Mouse (Mus musculus) embryonic facial prominence, embryonic 13.5 days (tissue): ENCODE results near the gene Gsk3a. TPM values are rescaled to one million over a fixed set of nuclear protein-coding genes. Genes with fewer than 3 reads are reported as not detected.

Experiments used
- ATAC-seq: fragments of 200-750 bp; cut with Nextera tagmentation; 2 replicates; pipeline ENCODE4 v1.8.0; 2017; ENCODE audit warnings: low read depth; ENCODE audit not compliant: insufficient number of reproducible peaks, insufficient read depth, low FRiP score, low TSS enrichment
- H3K27ac ChIP-seq: fragments of 300-500 bp; sonication (generic); 2 replicates; pipeline ENCODE4 v1.5.1; 2015; ENCODE audit warnings: moderate library complexity, mild to moderate bottlenecking, inconsistent platforms
- H3K27me3 ChIP-seq: fragments of 300-500 bp; sonication (generic); 2 replicates; pipeline ENCODE4 v1.6.1; 2015; ENCODE audit warnings: mild to moderate bottlenecking, inconsistent platforms
- H3K36me3 ChIP-seq: fragments of 300-500 bp; sonication (generic); 2 replicates; pipeline ENCODE4 v1.6.1; 2015; ENCODE audit warnings: mild to moderate bottlenecking, inconsistent platforms
- H3K4me1 ChIP-seq: fragments of 300-500 bp; sonication (generic); 2 replicates; pipeline ENCODE4 v1.6.1; 2015; ENCODE audit warnings: inconsistent platforms
- H3K4me2 ChIP-seq: fragments of 300-500 bp; sonication (generic); 2 replicates; pipeline ENCODE4 v1.6.1; 2015; ENCODE audit warnings: moderate library complexity, mild to moderate bottlenecking, inconsistent platforms
- H3K4me3 ChIP-seq: fragments of 300-500 bp; sonication (generic); 2 replicates; pipeline ENCODE4 v1.5.1; 2015; ENCODE audit warnings: mild to moderate bottlenecking, inconsistent platforms
- H3K9ac ChIP-seq: fragments of 300-500 bp; sonication (generic); 2 replicates; pipeline ENCODE4 v1.6.1; 2015; ENCODE audit warnings: mild to moderate bottlenecking, inconsistent platforms
- H3K9me3 ChIP-seq: fragments of 300-500 bp; sonication (generic); 2 replicates; pipeline ENCODE4 v1.6.1; 2016; ENCODE audit warnings: inconsistent platforms
- WGBS: fragments of 180-500 bp; shearing (Covaris S2); methylation state at CpG from one replicate; pipeline ENCODE4 v1.1.7; 2015; ENCODE audit warnings: mixed read lengths; 5-methylcytosine and 5-hydroxymethylcytosine counted together
- polyA plus RNA-seq: library from polyadenylated mRNA; unstranded; fragments of >200 nt; fragmentation: Nextera tagmentation; extraction: Ambion mirVana; gene quantifications from 2 replicates; pipeline ENCODE4 v1.2.1, GENCODE M21; 2015

The Gsk3a gene
- polyA plus RNA-seq: 11.4 and 14.4 TPM in 2 replicates

GRCm38 (mm10) chr7:25237249-25238014 is at the start of gene Gsk3a:
Gene Gsk3a (minus strand): TSS chr7:25237851.
- under 1% methylated on average over 76 of the region's 76 CpGs for WGBS
- peak within 1 kb of the TSS; percentile 99 for H3K9ac ChIP-seq
- no peaks in the 10 kb centered on the region for H3K9me3 ChIP-seq
- H3K36me3 ChIP-seq: peaks cover 52% of the 10 kb centered on the region
- peak within 1 kb of the TSS; percentile 73 for H3K4me2 ChIP-seq
- H3K27me3 ChIP-seq: no peaks in the 10 kb centered on the region
- H3K4me3 ChIP-seq: peak within 1 kb of the TSS; percentile 92
- H3K27ac ChIP-seq: peak within 1 kb of the TSS; percentile 84
- peaks cover 42% of the 10 kb centered on the region for H3K4me1 ChIP-seq
- peak; percentile 84 for ATAC-seq

- H3K9me3 ChIP-seq: no peaks in the 10 kb centered on the region
- H3K4me1 ChIP-seq: peaks cover 38% of the 10 kb centered on the region
- no peaks in the 10 kb centered on the region for H3K27me3 ChIP-seq
- peaks cover 76% of the 10 kb centered on the region for H3K36me3 ChIP-seq
- no peak overlapping the region for H3K9ac ChIP-seq
- WGBS: 81% methylated on average over 8 of the region's 8 CpGs
- no peak overlapping the region for H3K27ac ChIP-seq
- 0 out of 2 replicates have a peak overlapping the region, but pooled peaks have one; percentile 2 for H3K4me3 ChIP-seq
- no peak overlapping the region for H3K4me2 ChIP-seq
- ATAC-seq: no peak
These were observed 49.3 kb upstream of the Gsk3a start for GRCm38 (mm10) chr7:25286989-25287388.

GRCm38 (mm10) chr7:25285511-25286238 is 48.0 kb upstream of the Gsk3a start:
- Histone ChIP-seq H3K9me3 (no peaks in the 10 kb centered on the region), H3K36me3 (peaks cover 63% of the 10 kb centered on the region), H3K27ac (no peak overlapping the region), H3K4me2 (no peak overlapping the region), H3K4me1 (peaks cover 41% of the 10 kb centered on the region), H3K4me3 (no peak overlapping the region), H3K27me3 (no peaks in the 10 kb centered on the region), H3K9ac (no peak overlapping the region; the same call in 1 of the 2 replicates)
- WGBS: 89% methylated on average over 20 of the region's 20 CpGs
- ATAC-seq: no peak

- 69% methylated on average over 5 of the region's 5 CpGs for WGBS
- Histone ChIP-seq H3K4me3 (0 out of 2 replicates have a peak overlapping the region, but pooled peaks have one; percentile 85), H3K9me3 (no peaks in the 10 kb centered on the region), H3K4me2 (peak overlapping the region; percentile 92), H3K27me3 (no peaks in the 10 kb centered on the region), H3K36me3 (peaks cover 54% of the 10 kb centered on the region), H3K9ac (peak overlapping the region; percentile 89), H3K27ac (no peak overlapping the region), H3K4me1 (peaks cover 45% of the 10 kb centered on the region)
- no peak for ATAC-seq
These were observed 47.1 kb upstream of the Gsk3a start for GRCm38 (mm10) chr7:25284766-25285165.

GRCm38 (mm10) chr7:25284171-25284570 is 46.5 kb upstream of the Gsk3a start:
- Histone ChIP-seq H3K4me3 (peak overlapping the region; percentile 85), H3K4me2 (peak overlapping the region; percentile 92), H3K27ac (peak overlapping the region; percentile 100; the same call in 1 of the 2 replicates), H3K27me3 (no peaks in the 10 kb centered on the region), H3K9ac (peak overlapping the region; percentile 89), H3K36me3 (peaks cover 48% of the 10 kb centered on the region), H3K9me3 (no peaks in the 10 kb centered on the region), H3K4me1 (peaks cover 48% of the 10 kb centered on the region)
- 69% methylated on average over 2 of the region's 2 CpGs for WGBS
- no peak for ATAC-seq

GRCm38 (mm10) chr7:25283637-25284036 is 46.0 kb upstream of the Gsk3a start:
- Histone ChIP-seq H3K36me3 (peaks cover 43% of the 10 kb centered on the region), H3K4me2 (peak overlapping the region; percentile 92), H3K27me3 (no peaks in the 10 kb centered on the region), H3K27ac (peak overlapping the region; percentile 100), H3K9ac (peak overlapping the region; percentile 89), H3K9me3 (no peaks in the 10 kb centered on the region), H3K4me1 (peaks cover 48% of the 10 kb centered on the region), H3K4me3 (peak overlapping the region; percentile 85)
- WGBS: 2% methylated on average over 5 of the region's 5 CpGs
- no peak for ATAC-seq

GRCm38 (mm10) chr7:25282731-25283211 is 45.1 kb upstream of the Gsk3a start:
- under 1% methylated on average over 34 of the region's 36 CpGs for WGBS
- H3K36me3 ChIP-seq: peaks cover 34% of the 10 kb centered on the region
- H3K9ac ChIP-seq: peak overlapping the region; percentile 89
- peak overlapping the region; percentile 100 for H3K27ac ChIP-seq
- H3K4me3 ChIP-seq: peak overlapping the region; percentile 85
- H3K4me2 ChIP-seq: peak overlapping the region; percentile 92
- peaks cover 51% of the 10 kb centered on the region for H3K4me1 ChIP-seq
- H3K9me3 ChIP-seq: no peaks in the 10 kb centered on the region
- no peak for ATAC-seq
- H3K27me3 ChIP-seq: no peaks in the 10 kb centered on the region

- Histone ChIP-seq H3K4me1 (peaks cover 59% of the 10 kb centered on the region), H3K27me3 (no peaks in the 10 kb centered on the region), H3K9ac (peak overlapping the region; percentile 89), H3K4me3 (peak overlapping the region; percentile 85), H3K36me3 (peaks cover 26% of the 10 kb centered on the region), H3K27ac (peak overlapping the region; percentile 100), H3K4me2 (peak overlapping the region; percentile 92), H3K9me3 (no peaks in the 10 kb centered on the region)
- ATAC-seq: peak; percentile 71
- 1% methylated on average over 67 of the region's 108 CpGs for WGBS
These were observed 44.3 kb upstream of the Gsk3a start for GRCm38 (mm10) chr7:25281734-25282601.

- H3K9ac ChIP-seq: peak overlapping the region; percentile 78
- 22% methylated on average over 12 of the region's 12 CpGs for WGBS
- ATAC-seq: no peak
These were observed 43.6 kb upstream of the Gsk3a start for GRCm38 (mm10) chr7:25281166-25281733.

GRCm38 (mm10) chr7:25279861-25280791 is 42.5 kb upstream of the Gsk3a start:
- peak; percentile 62 for ATAC-seq
- peaks cover 71% of the 10 kb centered on the region for H3K4me1 ChIP-seq
- H3K27ac ChIP-seq: peak overlapping the region; percentile 100
- H3K9me3 ChIP-seq: no peaks in the 10 kb centered on the region
- under 1% methylated on average over 6 of the region's 6 CpGs for WGBS
- no peaks in the 10 kb centered on the region for H3K27me3 ChIP-seq
- H3K4me3 ChIP-seq: peak overlapping the region; percentile 85
- H3K9ac ChIP-seq: peak overlapping the region; percentile 78
- peaks cover 10% of the 10 kb centered on the region for H3K36me3 ChIP-seq
- H3K4me2 ChIP-seq: peak overlapping the region; percentile 92

More at GRCm38 (mm10) chr7:25281166-25281733, 43.6 kb upstream of the Gsk3a start:
- peak overlapping the region; percentile 100 for H3K27ac ChIP-seq
- peak overlapping the region; percentile 92 for H3K4me2 ChIP-seq
- peaks cover 19% of the 10 kb centered on the region for H3K36me3 ChIP-seq
- H3K27me3 ChIP-seq: no peaks in the 10 kb centered on the region
- peaks cover 66% of the 10 kb centered on the region for H3K4me1 ChIP-seq
- peak overlapping the region; percentile 85 for H3K4me3 ChIP-seq
- H3K9me3 ChIP-seq: no peaks in the 10 kb centered on the region
